Mouse (Mus musculus): ENCODE results near the gene Pde9a. TPM values are rescaled to one million over a fixed set of nuclear protein-coding genes. Genes with fewer than 3 reads are reported as not detected.

Pde9a gene
- polyA plus RNA-seq, 1 experiment from 2014 or later: 34.5 TPM

Other genes starting within 250 kb of the Pde9a start
- gene Tff2, start 241.9 kb upstream of the Pde9a start, polyA plus RNA-seq (2014; fragmentation: Nextera tagmentation; extraction: Ambion mirVana): not detected in 2 replicates
- gene Tff1, start 220.9 kb upstream of the Pde9a start, polyA plus RNA-seq (2014; fragmentation: Nextera tagmentation; extraction: Ambion mirVana): not detected in 2 replicates
- not detected in 2 replicates for gene Tmprss3, start 187.2 kb upstream of the Pde9a start, polyA plus RNA-seq (2014; fragmentation: Nextera tagmentation; extraction: Ambion mirVana)
- 0.42 and 1.3 TPM in 2 replicates for gene Ubash3a, start 178.3 kb upstream of the Pde9a start, polyA plus RNA-seq (2014; fragmentation: Nextera tagmentation; extraction: Ambion mirVana)
- gene Rsph1, start 108.8 kb upstream of the Pde9a start, polyA plus RNA-seq (2014; fragmentation: Nextera tagmentation; extraction: Ambion mirVana): 0.95 and 1.7 TPM in 2 replicates
- gene Slc37a1, start 99.4 kb upstream of the Pde9a start, polyA plus RNA-seq (2014; fragmentation: Nextera tagmentation; extraction: Ambion mirVana): 11.2 and 13.9 TPM in 2 replicates
- 40.1 and 42.5 TPM in 2 replicates for gene Wdr4, start 133.8 kb downstream of the Pde9a start, polyA plus RNA-seq (2014; fragmentation: Nextera tagmentation; extraction: Ambion mirVana)
- 250 and 260 TPM in 2 replicates for gene Ndufv3, start 133.9 kb downstream of the Pde9a start, polyA plus RNA-seq (2014; fragmentation: Nextera tagmentation; extraction: Ambion mirVana)
- gene Pknox1, start 178.5 kb downstream of the Pde9a start, polyA plus RNA-seq (2014; fragmentation: Nextera tagmentation; extraction: Ambion mirVana): 46.4 and 52.4 TPM in 2 replicates

Data from neural tube, embryonic 11.5 days (tissue).